Mouse (Mus musculus): Measurements from ENCODE around the gene Gramd1b. TPM values are rescaled to one million over a fixed set of nuclear protein-coding genes. Genes with fewer than 3 reads are reported as not detected.

Gene Gramd1b
- total and polyA plus RNA-seq, 2 experiments from 2014 or later, result 3.2 to 17.4 TPM

DNA sequence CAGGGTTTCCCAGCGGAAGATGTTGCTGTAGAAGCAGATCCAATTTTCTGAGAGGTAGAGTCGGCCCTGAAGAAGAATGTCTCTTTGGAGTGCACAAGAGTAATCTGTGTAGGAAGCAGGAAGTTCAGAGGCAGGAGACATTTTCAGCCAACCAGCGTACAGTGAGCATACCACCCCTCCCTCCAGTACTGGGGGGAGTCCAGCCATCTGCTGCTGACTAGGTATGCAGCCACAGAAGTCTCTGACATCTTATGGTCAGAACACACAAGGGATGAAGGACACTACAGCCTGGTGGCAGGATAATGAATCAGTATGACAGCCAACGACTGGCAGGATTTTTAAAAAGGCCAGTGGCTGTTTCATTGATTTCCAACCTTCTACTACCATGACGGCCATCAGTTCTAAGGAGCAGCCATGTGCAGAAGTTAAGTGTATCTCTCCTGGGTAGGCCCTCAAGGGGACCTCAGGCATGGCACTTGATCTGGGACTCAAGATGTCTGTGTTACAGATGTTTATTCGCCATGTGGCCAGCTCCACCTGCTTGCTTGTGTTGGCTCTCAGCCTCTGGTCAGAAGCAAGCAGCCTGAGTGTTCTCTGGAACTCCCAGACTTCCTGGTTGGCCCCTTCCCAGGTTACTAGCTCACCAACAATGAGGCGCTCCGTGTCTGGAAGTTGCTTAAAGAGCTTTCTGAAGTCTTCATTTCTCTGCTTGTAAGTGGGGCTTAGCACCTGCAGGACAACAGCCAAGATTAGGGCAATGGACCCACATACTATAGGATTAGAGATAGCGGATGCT is 214.1 kb downstream of the Gramd1b start:
- H3K9ac ChIP-seq (replicated peaks; ENCODE audit: low read depth, low read length), result no peak overlapping the region
- H3K4me2 ChIP-seq (ENCODE audit: low read depth, low read length), result no peak overlapping the region
- ATAC-seq (ENCODE audit: insufficient read depth, low read depth) (no peak), DNase-seq (ENCODE audit: low spot score) (no peak)
- H3K36me3 ChIP-seq (replicated peaks; ENCODE audit: control insufficient read depth, insufficient read depth, low read length), result peaks cover 23% of the 10 kb centered on the region; the same call in 1 of the 2 replicates
- WGBS, result 68% methylated on average over 9 of the region's 9 CpGs
- H3K27ac ChIP-seq (ENCODE audit: low read depth), result no peak overlapping the region
- peaks cover 20% of the 10 kb centered on the region for H3K4me1 ChIP-seq (ENCODE audit: control insufficient read depth, insufficient read depth)
- no peaks in the 10 kb centered on the region for H3K9me3 ChIP-seq (replicated peaks; ENCODE audit: control insufficient read depth, low read length)
- no peak overlapping the region for H3K4me3 ChIP-seq (ENCODE audit: low read depth, low read length)
- no peak for TF ChIP-seq CTCF (IDR thresholded peaks at IDR 0.05; ENCODE audit: low read depth)
- TF ChIP-seq EP300 (IDR thresholded peaks at IDR 0.05; ENCODE audit: low read depth), result no peak
- H3K27me3 ChIP-seq (ENCODE audit: control insufficient read depth, insufficient read depth, low read length), result no peaks in the 10 kb centered on the region

DNA sequence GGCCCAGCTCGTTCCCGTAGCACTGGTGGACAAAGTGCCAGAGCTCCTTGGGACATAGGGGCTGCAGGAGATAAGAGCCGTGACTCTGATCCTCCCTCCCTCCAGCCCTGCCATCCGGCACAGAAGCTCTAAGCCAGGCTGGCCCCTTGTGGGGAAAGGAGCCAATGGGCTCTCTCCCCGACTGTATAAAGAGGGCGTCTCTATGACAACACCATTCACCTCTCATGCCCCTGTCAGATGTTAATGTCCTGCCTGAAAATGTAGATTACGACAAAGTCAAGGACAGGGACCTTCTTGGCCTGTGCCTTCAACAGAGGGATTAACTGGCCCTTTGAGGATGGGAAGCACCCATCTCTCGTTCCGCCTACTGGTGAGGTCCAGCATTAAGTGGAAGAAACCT is 219.4 kb downstream of the Gramd1b start:
- 62% methylated on average over 9 of the region's 9 CpGs for WGBS
- TF ChIP-seq EP300 (IDR thresholded peaks at IDR 0.05; ENCODE audit: low read depth) (no peak), CTCF (IDR thresholded peaks at IDR 0.05; ENCODE audit: low read depth) (no peak)
- no peak overlapping the region for H3K9ac ChIP-seq (replicated peaks; ENCODE audit: low read depth, low read length)

DNA sequence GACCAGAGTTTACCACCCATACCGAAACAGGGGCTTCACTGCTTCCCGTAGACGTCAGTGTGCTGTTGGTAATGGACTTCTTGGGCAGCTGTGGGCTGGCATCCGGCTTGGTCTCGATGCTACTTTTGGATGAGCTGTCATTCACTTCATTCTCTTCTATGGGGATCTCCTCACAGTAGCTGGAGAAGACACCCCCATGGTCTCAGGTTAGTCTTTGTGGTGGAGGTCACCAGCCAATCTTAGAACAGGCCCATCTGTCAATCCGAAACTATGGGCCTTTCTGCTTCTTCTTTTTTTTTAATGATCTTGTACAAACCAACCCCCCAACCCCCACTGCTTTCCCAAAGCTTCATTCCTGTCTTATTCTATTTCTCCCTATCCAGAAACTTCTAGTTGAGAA is 221.3 kb downstream of the Gramd1b start:
- TF ChIP-seq CTCF (IDR thresholded peaks at IDR 0.05; ENCODE audit: low read depth), result no peak
- TF ChIP-seq EP300 (IDR thresholded peaks at IDR 0.05; ENCODE audit: low read depth), result no peak
- no peaks in the 10 kb centered on the region for H3K9me3 ChIP-seq (replicated peaks; ENCODE audit: control insufficient read depth, low read length)
- no peak for ATAC-seq (ENCODE audit: insufficient read depth, low read depth)
- H3K27ac ChIP-seq (ENCODE audit: low read depth), result no peak overlapping the region
- 91% methylated on average over 6 of the region's 6 CpGs for WGBS
- no peak overlapping the region for H3K4me2 ChIP-seq (ENCODE audit: low read depth, low read length)
- H3K27me3 ChIP-seq (ENCODE audit: control insufficient read depth, insufficient read depth, low read length), result no peaks in the 10 kb centered on the region
- no peak overlapping the region for H3K4me3 ChIP-seq (ENCODE audit: low read depth, low read length)
- DNase-seq (ENCODE audit: low spot score), result no peak
- no peak overlapping the region for H3K9ac ChIP-seq (replicated peaks; ENCODE audit: low read depth, low read length)
- H3K4me1 ChIP-seq (ENCODE audit: control insufficient read depth, insufficient read depth), result no peaks in the 10 kb centered on the region
- H3K36me3 ChIP-seq (replicated peaks; ENCODE audit: control insufficient read depth, insufficient read depth, low read length), result peaks cover 48% of the 10 kb centered on the region

More for the DNA sequence above, 219.4 kb downstream of the Gramd1b start:
- Histone ChIP-seq H3K27ac (ENCODE audit: low read depth) (no peak overlapping the region), H3K9me3 (replicated peaks; ENCODE audit: control insufficient read depth, low read length) (no peaks in the 10 kb centered on the region), H3K4me2 (ENCODE audit: low read depth, low read length) (no peak overlapping the region), H3K4me3 (ENCODE audit: low read depth, low read length) (no peak overlapping the region), H3K4me1 (ENCODE audit: control insufficient read depth, insufficient read depth) (no peaks in the 10 kb centered on the region), H3K27me3 (ENCODE audit: control insufficient read depth, insufficient read depth, low read length) (no peaks in the 10 kb centered on the region), H3K36me3 (replicated peaks; ENCODE audit: control insufficient read depth, insufficient read depth, low read length) (peaks cover 43% of the 10 kb centered on the region)
- ATAC-seq (ENCODE audit: insufficient read depth, low read depth) (no peak), DNase-seq (ENCODE audit: low spot score) (no peak)

DNA sequence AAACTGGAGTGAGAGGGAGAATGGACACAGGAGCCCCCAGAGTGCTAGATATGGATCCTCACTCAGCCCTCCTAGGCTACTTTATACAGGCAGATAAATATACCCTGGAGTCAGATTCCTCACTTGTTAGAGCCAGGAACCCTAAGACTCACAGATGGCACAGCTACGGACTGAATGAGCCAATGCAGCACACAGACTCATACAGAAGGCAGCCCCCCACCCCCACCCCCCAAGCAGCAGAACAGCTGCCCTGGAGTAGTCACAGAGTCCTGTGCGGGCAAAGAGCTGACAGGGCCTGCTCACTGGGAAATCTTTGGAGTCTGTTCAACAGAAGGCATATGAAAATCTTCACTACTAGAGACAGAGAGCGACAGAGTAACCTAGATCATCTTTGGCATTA is 223.9 kb downstream of the Gramd1b start:
- no peak for TF ChIP-seq EP300 (IDR thresholded peaks at IDR 0.05; ENCODE audit: low read depth)
- no peak for TF ChIP-seq CTCF (IDR thresholded peaks at IDR 0.05; ENCODE audit: low read depth)
- no peaks in the 10 kb centered on the region for H3K4me1 ChIP-seq (ENCODE audit: control insufficient read depth, insufficient read depth)
- H3K27me3 ChIP-seq (ENCODE audit: control insufficient read depth, insufficient read depth, low read length), result no peaks in the 10 kb centered on the region
- H3K4me2 ChIP-seq (ENCODE audit: low read depth, low read length), result no peak overlapping the region
- no peak overlapping the region for H3K9ac ChIP-seq (replicated peaks; ENCODE audit: low read depth, low read length)
- DNase-seq (ENCODE audit: low spot score) (no peak), ATAC-seq (ENCODE audit: insufficient read depth, low read depth) (no peak)
- H3K36me3 ChIP-seq (replicated peaks; ENCODE audit: control insufficient read depth, insufficient read depth, low read length), result peaks cover 44% of the 10 kb centered on the region
- H3K9me3 ChIP-seq (replicated peaks; ENCODE audit: control insufficient read depth, low read length), result no peaks in the 10 kb centered on the region
- H3K4me3 ChIP-seq (ENCODE audit: low read depth, low read length), result no peak overlapping the region
- no peak overlapping the region for H3K27ac ChIP-seq (ENCODE audit: low read depth)
- WGBS, result 85% methylated on average over 3 of the region's 3 CpGs

DNA sequence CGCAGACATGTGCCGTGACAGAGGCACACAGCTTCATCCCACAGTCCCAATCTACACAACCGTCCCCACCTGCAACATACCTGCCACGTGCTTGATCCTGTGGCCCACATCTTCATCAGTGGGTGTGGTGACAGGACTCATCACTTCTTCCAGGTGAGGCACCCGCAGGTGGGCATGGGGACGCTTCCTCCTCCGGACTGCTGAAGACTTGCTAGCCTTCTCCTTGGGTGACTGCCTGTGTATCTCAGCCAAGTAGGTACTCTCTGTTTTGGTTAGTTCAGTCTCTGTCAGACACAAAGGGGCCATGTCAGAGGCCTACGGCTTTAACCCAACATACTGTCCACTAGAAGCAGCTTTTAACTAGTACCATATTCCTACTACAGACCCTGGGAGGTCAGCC is 226.9 kb downstream of the Gramd1b start:
- no peak overlapping the region for H3K27ac ChIP-seq (ENCODE audit: low read depth)
- peaks cover 59% of the 10 kb centered on the region for H3K36me3 ChIP-seq (replicated peaks; ENCODE audit: control insufficient read depth, insufficient read depth, low read length)
- H3K9me3 ChIP-seq (replicated peaks; ENCODE audit: control insufficient read depth, low read length), result no peaks in the 10 kb centered on the region
- ATAC-seq (ENCODE audit: insufficient read depth, low read depth) (no peak), DNase-seq (ENCODE audit: low spot score) (no peak)
- H3K4me2 ChIP-seq (ENCODE audit: low read depth, low read length), result no peak overlapping the region
- no peak overlapping the region for H3K9ac ChIP-seq (replicated peaks; ENCODE audit: low read depth, low read length)
- no peaks in the 10 kb centered on the region for H3K27me3 ChIP-seq (ENCODE audit: control insufficient read depth, insufficient read depth, low read length)
- 90% methylated on average over 8 of the region's 8 CpGs for WGBS
- TF ChIP-seq CTCF (IDR thresholded peaks at IDR 0.05; ENCODE audit: low read depth) (no peak), EP300 (IDR thresholded peaks at IDR 0.05; ENCODE audit: low read depth) (no peak)
- no peak overlapping the region for H3K4me3 ChIP-seq (ENCODE audit: low read depth, low read length)
- H3K4me1 ChIP-seq (ENCODE audit: control insufficient read depth, insufficient read depth), result no peaks in the 10 kb centered on the region

DNA sequence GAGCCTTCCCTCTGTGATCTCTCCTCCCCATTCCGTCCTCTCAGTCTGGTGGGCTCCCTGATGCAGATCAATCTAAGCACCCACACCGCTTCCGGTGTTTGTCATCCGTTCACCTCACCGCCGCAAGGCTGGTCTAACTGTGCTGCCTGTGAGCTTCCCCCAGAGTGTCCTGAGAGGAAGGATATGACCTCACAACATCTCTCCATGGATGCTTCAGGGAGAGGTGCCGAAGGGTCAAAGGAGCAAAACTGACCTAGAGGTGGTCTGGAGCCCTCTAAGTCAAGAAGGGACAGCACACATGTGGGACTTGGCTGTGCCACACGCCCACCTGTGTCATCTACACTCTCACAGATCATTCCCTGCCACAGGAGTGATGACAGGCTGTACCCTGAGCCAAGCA is 228.8 kb downstream of the Gramd1b start:
- H3K4me3 ChIP-seq (ENCODE audit: low read depth, low read length), result no peak overlapping the region
- no peak for ATAC-seq (ENCODE audit: insufficient read depth, low read depth)
- DNase-seq (ENCODE audit: low spot score), result no peak
- 75% methylated on average over 8 of the region's 8 CpGs for WGBS
- H3K36me3 ChIP-seq (replicated peaks; ENCODE audit: control insufficient read depth, insufficient read depth, low read length), result peaks cover 64% of the 10 kb centered on the region
- H3K9ac ChIP-seq (replicated peaks; ENCODE audit: low read depth, low read length), result no peak overlapping the region
- TF ChIP-seq CTCF (IDR thresholded peaks at IDR 0.05; ENCODE audit: low read depth), result no peak
- no peak for TF ChIP-seq EP300 (IDR thresholded peaks at IDR 0.05; ENCODE audit: low read depth)
- no peaks in the 10 kb centered on the region for H3K4me1 ChIP-seq (ENCODE audit: control insufficient read depth, insufficient read depth)
- no peaks in the 10 kb centered on the region for H3K9me3 ChIP-seq (replicated peaks; ENCODE audit: control insufficient read depth, low read length)
- H3K4me2 ChIP-seq (ENCODE audit: low read depth, low read length), result no peak overlapping the region
- no peak overlapping the region for H3K27ac ChIP-seq (ENCODE audit: low read depth)
- no peaks in the 10 kb centered on the region for H3K27me3 ChIP-seq (ENCODE audit: control insufficient read depth, insufficient read depth, low read length)

Measured in heart, postnatal 0 days (tissue).